Mouse (Mus musculus) kidney, embryonic 16.5 days (tissue): ENCODE results near the gene Rxfp2. TPM values are rescaled to one million over a fixed set of nuclear protein-coding genes. Genes with fewer than 3 reads are reported as not detected.

ENCODE experiments used
- ATAC-seq: fragments of 200-750 bp; cut with Nextera tagmentation; 2 replicates; pipeline ENCODE4 v1.8.0; 2017; ENCODE audit warnings: moderate TSS enrichment; ENCODE audit not compliant: low FRiP score, low TSS enrichment
- H3K27ac ChIP-seq: fragments of 300-500 bp; sonication (generic); 2 replicates; pipeline ENCODE4 v1.5.1; 2014; ENCODE audit warnings: low read length
- H3K27me3 ChIP-seq: fragments of 300-500 bp; sonication (generic); 2 replicates; pipeline ENCODE4 v1.6.1; 2014; ENCODE audit warnings: low read length, control low read depth, mixed read lengths; ENCODE audit not compliant: insufficient read depth
- H3K36me3 ChIP-seq: fragments of 300-500 bp; sonication (generic); 2 replicates; pipeline ENCODE4 v1.6.1; 2014; ENCODE audit warnings: low read length, control low read depth, mixed read lengths; ENCODE audit not compliant: insufficient read depth
- H3K4me1 ChIP-seq: fragments of 300-500 bp; sonication (generic); 2 replicates; pipeline ENCODE4 v1.6.1; 2014; ENCODE audit warnings: low read length, control low read depth, mixed read lengths; ENCODE audit not compliant: insufficient read depth
- H3K4me2 ChIP-seq: fragments of 300-500 bp; sonication (generic); replicated peaks from 2 replicates; pipeline ENCODE4 v1.6.1; 2014; ENCODE audit warnings: low read depth, low read length
- H3K4me3 ChIP-seq: fragments of 300-500 bp; sonication (generic); 2 replicates; pipeline ENCODE4 v1.5.1; 2014; ENCODE audit warnings: mild to moderate bottlenecking, low read length
- H3K9ac ChIP-seq: fragments of 300-500 bp; sonication (generic); replicated peaks from 2 replicates; pipeline ENCODE4 v1.6.1; 2014; ENCODE audit warnings: low read length
- H3K9me3 ChIP-seq: fragments of 300-500 bp; sonication (generic); 2 replicates; pipeline ENCODE4 v1.6.1; 2016; ENCODE audit warnings: low read length, control low read depth
- WGBS: fragments of 180-500 bp; shearing (Covaris S2); extraction: QIAGEN DNeasy Blood & Tissue Kit; methylation state at CpG from one replicate; pipeline ENCODE4 v1.1.7; 2014; 5-methylcytosine and 5-hydroxymethylcytosine counted together
- polyA plus RNA-seq: library from polyadenylated mRNA; unstranded; fragments of >200 nt; fragmentation: Nextera tagmentation; extraction: Ambion mirVana; gene quantifications from 2 replicates; pipeline ENCODE4 v1.2.1, GENCODE M21; 2015

Rxfp2 gene
- 3.2 and 4.0 TPM in 2 replicates for polyA plus RNA-seq

- Histone ChIP-seq H3K9me3 (no peaks in the 10 kb centered on the region), H3K9ac (0 out of 2 replicates have a peak within 1 kb of the TSS, but pooled peaks have one; percentile 26), H3K27ac (no peak within 1 kb of the TSS), H3K27me3 (no peaks in the 10 kb centered on the region; the same call in 1 of the 2 replicates), H3K4me3 (0 out of 2 replicates have a peak within 1 kb of the TSS, but pooled peaks have one; percentile 5), H3K4me2 (peak within 1 kb of the TSS; percentile 23), H3K4me1 (peaks cover 24% of the 10 kb centered on the region), H3K36me3 (no peaks in the 10 kb centered on the region)
- ATAC-seq = no peak
- 42% methylated on average over 19 of the region's 19 CpGs for WGBS
These were observed at the start of gene Rxfp2 for GRCm38 (mm10) chr5:150018656-150019055. Rxfp2 (plus strand) TSS chr5:150018675.

- no peak for ATAC-seq
- peaks cover under 1% of the 10 kb centered on the region; the same call in 1 of the 2 replicates for H3K4me1 ChIP-seq
- no peak overlapping the region for H3K9ac ChIP-seq
- H3K4me3 ChIP-seq = no peak overlapping the region
- no peaks in the 10 kb centered on the region for H3K36me3 ChIP-seq
- H3K27me3 ChIP-seq = no peaks in the 10 kb centered on the region
- no peak overlapping the region for H3K27ac ChIP-seq
- WGBS = 89% methylated on average over 11 of the region's 11 CpGs
- H3K4me2 ChIP-seq = no peak overlapping the region
- H3K9me3 ChIP-seq = no peaks in the 10 kb centered on the region
These were observed 48.2 kb upstream of the Rxfp2 start for GRCm38 (mm10) chr5:149970261-149970660.

- H3K27ac ChIP-seq = no peak overlapping the region
- no peaks in the 10 kb centered on the region for H3K27me3 ChIP-seq
- H3K4me3 ChIP-seq = no peak overlapping the region
- peaks cover 7% of the 10 kb centered on the region; the same call in 1 of the 2 replicates for H3K9me3 ChIP-seq
- H3K4me1 ChIP-seq = no peaks in the 10 kb centered on the region
- H3K9ac ChIP-seq = no peak overlapping the region
- no peak overlapping the region for H3K4me2 ChIP-seq
- no peaks in the 10 kb centered on the region for H3K36me3 ChIP-seq
- 85% methylated on average over 2 of the region's 2 CpGs for WGBS
- ATAC-seq = no peak
These were observed 41.4 kb upstream of the Rxfp2 start for GRCm38 (mm10) chr5:149977027-149977426.

- Histone ChIP-seq H3K4me3 (no peak overlapping the region), H3K4me2 (no peak overlapping the region), H3K27ac (no peak overlapping the region), H3K36me3 (no peaks in the 10 kb centered on the region), H3K4me1 (no peaks in the 10 kb centered on the region), H3K27me3 (no peaks in the 10 kb centered on the region), H3K9ac (no peak overlapping the region), H3K9me3 (no peaks in the 10 kb centered on the region)
- no peak; the same call in 1 of the 2 replicates for ATAC-seq
- WGBS = 76% methylated on average over 4 of the region's 4 CpGs
These were observed 34.9 kb upstream of the Rxfp2 start for GRCm38 (mm10) chr5:149983621-149984020.

GRCm38 (mm10) chr5:149994578-149994977, 23.9 kb upstream of the Rxfp2 start:
- Histone ChIP-seq H3K27me3 (no peaks in the 10 kb centered on the region), H3K4me3 (no peak overlapping the region), H3K4me1 (peaks cover 9% of the 10 kb centered on the region; the same call in 1 of the 2 replicates), H3K9ac (no peak overlapping the region), H3K9me3 (peaks cover 6% of the 10 kb centered on the region; the same call in 1 of the 2 replicates), H3K4me2 (no peak overlapping the region), H3K27ac (no peak overlapping the region), H3K36me3 (no peaks in the 10 kb centered on the region)
- WGBS = 73% methylated on average over 5 of the region's 5 CpGs
- no peak for ATAC-seq

GRCm38 (mm10) chr5:149996614-149997013, 21.9 kb upstream of the Rxfp2 start:
- WGBS = 91% methylated on average over 4 of the region's 4 CpGs
- no peak for ATAC-seq

GRCm38 (mm10) chr5:149997321-149998034, 21.0 kb upstream of the Rxfp2 start:
- Histone ChIP-seq H3K27me3 (no peaks in the 10 kb centered on the region), H3K4me3 (no peak overlapping the region), H3K9ac (no peak overlapping the region), H3K36me3 (no peaks in the 10 kb centered on the region), H3K9me3 (peaks cover 6% of the 10 kb centered on the region; the same call in 1 of the 2 replicates), H3K4me1 (peaks cover 5% of the 10 kb centered on the region; the same call in 1 of the 2 replicates), H3K27ac (no peak overlapping the region), H3K4me2 (peak overlapping the region; percentile 7; the same call in 1 of the 2 replicates)
- no peak for ATAC-seq
- 70% methylated on average over 22 of the region's 22 CpGs for WGBS

More at GRCm38 (mm10) chr5:149996614-149997013, 21.9 kb upstream of the Rxfp2 start:
- Histone ChIP-seq H3K4me1 (peaks cover 5% of the 10 kb centered on the region; the same call in 1 of the 2 replicates), H3K9me3 (peaks cover 6% of the 10 kb centered on the region; the same call in 1 of the 2 replicates), H3K4me3 (no peak overlapping the region), H3K27me3 (no peaks in the 10 kb centered on the region), H3K36me3 (no peaks in the 10 kb centered on the region), H3K4me2 (no peak overlapping the region), H3K9ac (no peak overlapping the region), H3K27ac (no peak overlapping the region)

GRCm38 (mm10) chr5:149998311-149998710, 20.2 kb upstream of the Rxfp2 start:
- ATAC-seq = no peak

GRCm38 (mm10) chr5:150005355-150005754, 13.1 kb upstream of the Rxfp2 start:
- Histone ChIP-seq H3K4me2 (peak overlapping the region; percentile 18), H3K27me3 (no peaks in the 10 kb centered on the region), H3K9me3 (no peaks in the 10 kb centered on the region), H3K36me3 (no peaks in the 10 kb centered on the region), H3K9ac (no peak overlapping the region), H3K4me3 (no peak overlapping the region), H3K4me1 (peaks cover 6% of the 10 kb centered on the region), H3K27ac (no peak overlapping the region)
- WGBS = 26% methylated on average over 6 of the region's 6 CpGs
- peak; percentile 61; the same call in 1 of the 2 replicates for ATAC-seq

More at GRCm38 (mm10) chr5:149998311-149998710, 20.2 kb upstream of the Rxfp2 start:
- 58% methylated on average over 7 of the region's 7 CpGs for WGBS
- Histone ChIP-seq H3K4me1 (peaks cover 5% of the 10 kb centered on the region; the same call in 1 of the 2 replicates), H3K27ac (no peak overlapping the region), H3K9ac (no peak overlapping the region), H3K36me3 (no peaks in the 10 kb centered on the region), H3K4me3 (no peak overlapping the region), H3K9me3 (peaks cover 6% of the 10 kb centered on the region; the same call in 1 of the 2 replicates), H3K4me2 (no peak overlapping the region), H3K27me3 (no peaks in the 10 kb centered on the region)

GRCm38 (mm10) chr5:150016861-150017260, 1.6 kb upstream of the Rxfp2 start:
- no peak for ATAC-seq
- Histone ChIP-seq H3K36me3 (no peaks in the 10 kb centered on the region), H3K27ac (peak overlapping the region; percentile 34; the same call in 1 of the 2 replicates), H3K4me2 (no peak overlapping the region), H3K4me1 (peaks cover 24% of the 10 kb centered on the region), H3K4me3 (no peak overlapping the region), H3K9ac (no peak overlapping the region), H3K9me3 (no peaks in the 10 kb centered on the region), H3K27me3 (no peaks in the 10 kb centered on the region; the same call in 1 of the 2 replicates)
- 18% methylated on average over 10 of the region's 10 CpGs for WGBS
